Mouse (Mus musculus): ENCODE data around the gene Shb.
"Not testable (repeated sequence)": the region's sequence is repeated elsewhere in the genome, so short reads cannot be mapped to it uniquely, and the experiment has no call there.

Shb gene

DNA sequence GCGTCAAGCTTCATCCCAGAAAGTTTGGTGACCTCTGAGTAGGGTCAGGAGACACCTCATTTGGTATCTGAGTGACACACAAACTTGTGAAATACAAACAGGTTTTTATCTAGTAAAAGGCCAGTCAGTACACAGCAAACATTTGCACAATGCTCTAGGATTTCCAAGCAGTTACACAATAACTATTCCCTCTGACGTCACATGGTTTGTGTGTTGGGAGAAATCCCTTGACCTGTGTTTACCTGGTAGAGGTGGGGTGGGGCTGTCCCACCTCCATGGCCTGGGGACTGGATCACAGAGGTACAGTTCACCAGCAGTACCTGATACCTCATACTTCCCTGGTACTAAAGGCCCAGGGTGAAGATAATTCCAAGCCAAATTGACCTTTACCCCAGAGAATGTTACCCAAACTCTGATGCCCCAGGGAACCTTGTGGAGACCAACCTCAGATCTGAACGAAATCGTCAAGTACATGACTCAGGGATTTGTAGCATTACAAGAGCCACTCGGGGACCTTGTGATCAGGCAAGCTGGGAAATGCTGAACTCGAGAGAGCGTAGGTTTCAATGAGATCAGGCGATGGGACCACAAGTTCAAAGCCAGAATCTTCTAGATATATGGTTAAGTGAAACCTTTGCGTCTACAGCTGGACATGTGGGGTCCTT is 118.5 kb downstream of the Shb start:
- peak; percentile 46 to 47 for DNase-seq

DNA sequence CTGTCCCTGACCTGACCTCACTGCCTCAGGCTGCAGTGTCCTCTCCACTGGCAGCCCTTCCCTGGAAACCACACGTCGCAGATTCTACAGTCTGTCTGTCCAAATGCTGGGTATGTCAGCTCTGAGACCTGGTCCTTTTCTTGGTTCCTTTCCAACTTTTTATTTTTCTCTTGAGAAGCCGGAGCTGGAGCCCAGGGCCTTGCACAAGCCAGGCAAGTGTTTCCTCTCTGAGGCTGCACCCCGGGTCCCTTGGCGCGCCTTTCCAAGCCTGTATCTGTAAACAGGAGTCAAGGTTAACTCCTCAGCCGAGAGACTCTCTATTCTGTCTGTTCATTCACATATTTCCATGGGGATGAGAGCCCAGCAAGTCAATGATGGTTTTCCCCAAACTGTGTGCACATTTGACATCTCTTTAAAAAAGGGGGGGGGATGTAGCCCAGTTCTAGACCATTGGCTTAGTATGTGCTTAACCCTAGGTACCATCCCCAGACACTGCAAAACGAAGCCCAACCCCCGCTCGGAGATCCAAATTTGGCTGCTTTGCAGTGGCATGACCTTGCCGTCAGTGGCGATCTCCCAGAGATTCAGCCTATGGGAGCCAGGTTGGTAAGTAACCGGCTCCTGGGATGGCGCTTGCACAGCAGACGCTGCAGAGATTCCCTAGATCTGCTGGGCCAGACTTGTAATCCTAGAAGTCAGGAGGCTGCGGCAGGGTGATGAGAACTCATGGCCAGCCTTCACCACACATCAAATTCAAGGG is 119.7 kb downstream of the Shb start:
- DNase-seq: no peak

DNA sequence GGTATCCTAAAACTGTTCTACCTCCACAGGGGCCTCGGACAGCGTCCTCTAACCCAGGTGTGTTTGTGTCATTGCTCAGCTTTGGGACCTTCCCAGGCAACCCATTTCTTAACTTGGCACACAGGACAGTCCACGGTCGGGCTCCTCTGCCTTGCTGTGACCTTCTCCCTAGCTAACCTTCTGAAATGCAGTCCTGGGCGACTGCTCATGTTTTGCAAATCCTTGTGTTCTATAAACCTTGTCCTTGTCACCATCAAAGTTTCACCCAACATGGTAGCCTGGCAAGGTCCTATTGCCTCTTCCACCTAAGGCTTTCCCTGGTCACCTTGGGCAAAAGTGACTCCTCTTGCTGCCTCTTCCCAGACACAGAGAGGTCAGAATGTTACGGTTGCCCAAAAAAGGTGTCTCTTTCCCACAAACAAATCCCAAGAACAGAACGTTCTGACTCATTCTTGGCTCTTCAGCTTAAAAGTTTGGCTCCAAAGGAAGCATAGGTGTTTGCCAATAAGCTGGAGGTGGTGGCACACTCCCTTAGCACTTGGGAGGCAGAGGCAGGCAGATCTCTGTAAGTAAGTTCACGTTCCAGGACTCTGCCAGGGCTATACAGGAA is 121.0 kb downstream of the Shb start:
- DNase-seq: no peak

DNA sequence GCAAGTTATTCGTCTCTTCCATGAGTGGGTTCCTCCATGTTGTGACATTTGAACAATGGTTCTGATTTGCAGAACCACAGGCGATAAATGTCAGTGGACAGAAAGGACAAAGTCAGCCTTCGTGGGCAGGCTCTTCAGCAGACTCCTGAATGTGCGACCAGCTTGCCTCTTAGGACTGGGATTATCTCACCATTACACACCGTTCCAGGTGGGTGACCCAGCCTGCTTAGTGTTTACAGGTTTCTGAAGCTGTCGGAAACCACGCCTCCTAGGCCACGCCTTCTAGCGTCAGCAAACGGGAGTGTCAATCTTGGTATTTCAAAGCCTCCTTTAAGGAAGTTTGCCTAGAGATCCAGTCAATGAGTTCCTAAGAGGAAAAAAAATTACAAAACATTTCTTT is 123.0 kb downstream of the Shb start:
- peak; percentile 90 to 91 for DNase-seq

DNA sequence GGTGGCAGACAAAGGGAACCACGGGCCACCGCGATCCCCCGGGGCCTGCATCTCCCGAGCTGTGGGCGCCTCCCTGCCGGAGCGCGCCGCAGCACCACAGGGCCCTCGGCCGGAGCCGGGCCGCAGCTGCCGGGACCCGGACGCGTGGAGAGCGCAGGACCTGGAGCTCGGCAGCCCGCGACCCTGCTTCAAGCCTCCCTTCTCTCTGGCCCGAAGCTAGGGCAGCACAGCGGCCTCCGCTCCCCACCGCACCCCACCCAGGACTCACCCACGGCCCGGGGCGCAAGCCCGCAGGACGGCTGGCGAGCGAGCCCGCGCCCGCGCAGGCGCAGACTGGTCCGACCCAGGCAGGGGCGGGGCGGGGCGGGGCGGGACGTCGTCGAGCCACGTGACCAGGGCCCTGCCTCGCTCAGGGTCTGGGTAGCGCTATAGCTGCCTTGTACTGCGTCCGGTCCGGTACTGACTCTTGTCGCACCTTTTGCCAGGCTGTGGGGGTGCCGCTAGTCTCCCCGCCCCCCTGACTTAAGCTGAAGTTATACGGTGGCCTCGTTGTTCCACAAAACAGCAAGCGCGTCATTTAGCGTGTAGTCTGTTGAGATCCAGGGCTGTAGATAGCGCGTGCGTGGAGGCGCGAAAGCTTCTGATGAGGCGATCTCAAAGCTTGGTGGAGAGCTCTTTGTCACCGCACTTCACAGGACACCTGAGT is 123.7 kb downstream of the Shb start, which contains the start of gene Slc25a51:
Gene Slc25a51, minus strand, starts transcription at position 340 of the 706 bp plus-strand sequence.
- DNase-seq: peak; percentile 90 to 95

DNA sequence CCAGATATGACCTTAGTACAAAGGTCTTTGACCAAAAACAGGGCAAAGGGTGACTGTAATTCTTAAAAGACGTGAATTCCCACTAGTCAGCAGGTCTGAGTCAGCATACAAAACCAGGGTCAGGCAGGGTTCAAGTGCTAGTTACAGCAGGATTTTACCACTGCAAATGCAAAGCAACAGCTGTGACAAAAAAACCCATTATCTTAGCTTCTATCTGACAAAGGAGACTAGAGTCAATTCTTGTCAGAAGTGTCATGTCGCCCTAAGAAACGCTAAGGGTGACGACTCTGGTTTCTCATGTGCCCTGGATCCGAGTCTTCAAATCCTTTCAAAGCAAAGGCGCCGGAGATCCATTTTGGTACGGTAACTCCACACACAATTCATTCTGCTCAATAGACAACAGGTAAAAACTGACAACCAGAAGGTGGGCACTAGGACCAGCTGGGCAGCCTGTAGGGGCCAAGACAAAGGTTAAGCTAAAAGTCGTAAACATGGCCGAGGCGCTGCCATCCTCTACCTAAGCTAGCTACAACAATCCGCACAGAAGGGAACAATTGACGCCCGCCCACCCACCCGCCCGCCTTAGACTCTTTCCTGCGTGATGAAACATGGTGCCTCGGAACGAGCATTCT is 124.5 kb downstream of the Shb start:
- no peak for DNase-seq

DNA sequence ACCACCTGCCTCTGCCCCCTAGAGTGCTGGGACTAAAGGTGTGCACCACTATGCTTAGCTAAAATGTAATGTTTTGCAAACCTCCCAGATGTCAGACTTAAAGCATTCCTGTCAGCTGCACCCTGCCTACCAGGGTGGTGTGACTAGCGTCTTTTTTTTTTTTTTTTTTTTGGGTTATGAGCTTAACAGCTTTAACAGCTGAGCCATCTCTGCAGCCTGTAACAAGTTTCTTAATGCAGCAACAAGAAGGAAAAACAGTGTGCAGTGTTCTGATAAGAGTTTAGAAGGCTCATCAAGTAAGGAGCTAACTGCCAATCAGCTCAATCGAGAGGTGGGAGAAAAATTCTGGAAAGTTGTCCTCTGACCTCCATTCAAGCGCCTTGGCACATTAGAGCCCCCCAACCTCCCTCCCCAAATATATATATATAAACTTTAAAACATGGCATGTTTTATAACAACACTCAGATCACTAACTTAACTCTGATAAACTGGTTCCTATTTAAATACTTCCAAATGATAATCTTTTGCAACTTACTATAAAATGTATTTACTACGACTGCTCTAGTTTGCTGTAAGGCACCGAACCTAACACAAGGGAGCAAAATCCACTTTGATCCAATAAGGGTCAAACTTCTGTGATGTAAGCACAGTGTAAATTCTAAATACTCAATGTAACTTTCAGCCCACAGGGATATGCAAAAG is 125.1 kb downstream of the Shb start:
- peak in 1 of 2 experiments; percentile 10 for DNase-seq

DNA sequence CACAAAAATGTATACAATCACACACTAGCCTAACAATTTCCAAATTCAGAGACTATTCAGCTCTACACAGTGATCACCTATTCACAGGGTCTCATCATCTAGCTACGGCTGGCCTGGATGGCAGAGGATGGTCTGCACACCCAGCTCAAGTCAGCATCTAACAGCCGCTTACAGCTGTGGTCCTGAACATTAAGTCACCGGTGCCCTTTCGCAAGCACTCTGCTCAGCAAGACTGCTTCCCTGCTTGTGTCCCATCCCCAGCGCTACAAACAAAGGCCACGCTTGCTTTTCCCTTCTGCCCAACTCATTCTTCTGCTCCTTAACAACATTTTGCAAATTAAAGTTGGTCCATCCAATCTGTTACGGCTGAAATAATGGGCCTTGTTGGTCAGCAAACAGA is 125.9 kb downstream of the Shb start:
- peak in 1 of 2 experiments; percentile 28 for DNase-seq

DNA sequence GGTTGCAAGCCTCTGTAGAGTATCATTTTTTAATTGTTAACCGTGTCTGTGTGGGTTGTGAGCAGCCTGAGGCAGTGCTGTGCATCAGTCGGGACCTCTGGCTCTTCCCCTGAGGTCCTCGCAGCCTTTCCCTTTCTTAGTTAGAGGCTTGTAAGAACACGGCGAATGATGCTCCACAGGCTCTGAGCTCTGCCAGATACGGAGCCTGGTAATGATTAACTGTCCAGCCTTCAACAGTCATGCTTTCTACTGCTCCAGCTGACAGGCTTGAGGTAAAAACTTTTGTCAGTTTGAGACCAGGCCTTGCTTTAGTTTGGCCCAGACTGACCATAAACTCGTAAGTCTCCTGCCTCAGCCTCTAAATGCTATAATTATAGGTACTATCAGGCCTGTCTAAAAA is 127.0 kb downstream of the Shb start:
- peak in 1 of 2 experiments; percentile 13 for DNase-seq

DNA sequence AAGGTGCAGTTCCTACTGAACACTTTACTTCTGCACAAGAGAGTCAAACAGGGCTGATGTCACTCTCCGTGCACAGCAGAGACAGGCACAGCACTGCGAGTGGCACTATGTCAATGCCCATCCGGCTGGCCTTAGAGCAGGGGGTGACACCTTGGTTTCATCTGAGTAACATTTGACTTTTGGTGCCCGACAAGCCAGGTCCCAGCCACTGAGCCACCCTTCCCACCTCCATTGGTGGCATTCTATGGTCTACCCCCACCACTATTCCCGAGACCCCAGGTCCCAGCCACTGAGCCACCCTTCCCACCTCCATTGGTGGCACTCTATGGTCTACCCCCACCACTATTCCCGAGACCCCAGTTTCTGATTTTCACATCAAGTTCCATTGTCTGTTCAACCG is 128.2 kb downstream of the Shb start:
- DNase-seq: peak in 1 of 2 experiments; percentile 16

DNA sequence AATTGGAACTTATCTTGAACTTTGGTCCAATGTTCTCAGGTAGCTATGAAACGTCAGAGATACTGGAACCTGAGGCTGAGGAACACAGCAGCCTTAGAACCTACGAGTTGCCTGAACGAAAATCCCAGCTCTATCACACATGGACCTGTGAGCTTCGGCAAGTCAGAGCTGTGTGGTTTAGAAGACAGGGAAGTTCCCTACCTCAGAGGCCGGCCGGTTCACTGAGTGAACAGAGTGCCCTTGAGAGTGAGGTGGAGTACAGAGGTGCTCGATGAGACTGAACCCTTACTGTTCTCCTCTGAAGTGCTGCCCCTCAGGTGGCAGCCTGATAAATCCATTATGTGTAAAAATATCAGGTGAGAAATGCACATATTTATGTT is 128.8 kb downstream of the Shb start:
- peak in 1 of 2 experiments; percentile 20 for DNase-seq

DNA sequence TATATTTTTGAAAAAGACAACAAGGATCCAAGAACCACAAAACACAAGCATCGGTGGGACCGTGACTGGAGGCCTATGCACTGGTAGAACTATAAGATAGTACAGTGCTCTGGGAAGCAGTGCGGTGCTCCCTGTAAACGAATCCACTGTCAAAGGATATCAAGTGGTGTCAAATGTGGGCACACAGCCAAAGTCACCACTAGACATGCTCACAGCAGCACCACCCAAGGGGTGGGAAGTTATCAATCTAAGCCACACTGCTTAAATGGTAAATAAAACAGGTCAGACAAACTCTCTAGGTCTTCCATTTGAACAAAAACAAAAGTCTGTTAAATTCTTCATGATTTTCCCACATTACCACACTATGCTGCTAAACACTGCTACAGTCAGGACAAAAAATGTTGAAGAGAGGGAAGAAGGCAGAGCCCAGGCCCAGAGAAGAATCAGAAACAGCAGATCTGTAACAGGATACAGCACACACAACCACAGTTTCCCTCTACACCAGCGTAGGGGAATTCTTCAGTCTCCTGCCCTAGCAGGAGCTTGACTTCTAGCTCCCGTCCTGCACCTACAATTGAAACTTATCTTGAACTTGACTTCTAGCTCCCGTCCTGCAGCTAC is 129.3 kb downstream of the Shb start:
- DNase-seq: peak; percentile 36 to 47

DNA sequence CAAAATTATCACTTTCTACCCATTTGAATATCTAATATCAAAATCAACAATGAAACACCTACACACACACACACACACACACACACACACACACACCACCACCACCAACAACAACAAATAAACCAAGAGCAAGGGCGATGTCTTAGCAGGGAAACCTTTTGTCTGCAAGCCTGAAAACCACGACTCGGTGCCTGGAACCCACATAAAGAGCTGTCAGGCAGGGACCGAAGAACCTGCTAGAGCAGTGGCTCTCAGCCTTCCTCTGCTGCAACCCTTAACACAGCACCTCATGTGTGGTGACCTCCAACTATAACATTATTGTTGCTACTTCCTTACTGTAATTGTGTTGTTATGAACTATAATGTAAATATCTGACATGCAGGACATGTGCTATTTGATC is 130.0 kb downstream of the Shb start:
- peak in 1 of 2 experiments; percentile 12 for DNase-seq

DNA sequence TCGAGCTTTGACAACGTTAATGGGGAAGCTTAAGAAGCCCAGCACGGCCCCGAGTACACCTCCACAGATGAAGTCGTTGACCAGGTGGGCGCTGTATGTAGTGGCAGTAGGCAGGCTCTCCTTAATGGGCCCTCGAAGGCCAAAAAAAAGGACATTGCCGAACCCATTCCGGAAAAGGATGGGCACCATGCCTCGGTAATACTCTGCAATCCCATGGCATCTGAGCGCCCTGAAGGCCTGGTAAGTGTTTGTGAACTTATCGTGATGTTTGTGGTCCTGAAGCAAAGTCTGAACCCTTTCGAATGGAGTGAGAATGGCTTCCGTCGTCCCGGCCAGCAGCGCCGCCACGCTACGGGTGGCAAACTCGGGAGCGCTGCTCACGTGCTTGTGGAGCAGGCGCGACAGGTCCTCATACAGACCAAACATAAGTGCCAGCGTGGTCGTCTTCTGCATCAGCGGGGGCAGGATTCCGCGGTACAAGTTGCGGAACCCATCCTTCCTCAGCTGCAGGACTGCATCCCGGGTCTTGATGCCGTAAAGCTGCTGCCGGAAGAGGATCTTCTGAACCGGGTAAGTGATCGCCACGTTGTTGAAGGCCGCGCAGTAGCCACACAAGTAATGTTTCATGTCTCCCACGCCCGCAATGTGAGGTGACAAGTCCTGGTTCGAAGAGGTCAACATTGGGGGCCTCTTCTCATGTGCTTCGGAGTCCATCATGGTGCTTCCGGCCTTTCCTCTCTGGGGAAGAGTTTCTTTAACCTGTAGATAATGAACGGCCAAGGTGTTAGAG is 132.7 kb downstream of the Shb start:
- no peak for DNase-seq

DNA sequence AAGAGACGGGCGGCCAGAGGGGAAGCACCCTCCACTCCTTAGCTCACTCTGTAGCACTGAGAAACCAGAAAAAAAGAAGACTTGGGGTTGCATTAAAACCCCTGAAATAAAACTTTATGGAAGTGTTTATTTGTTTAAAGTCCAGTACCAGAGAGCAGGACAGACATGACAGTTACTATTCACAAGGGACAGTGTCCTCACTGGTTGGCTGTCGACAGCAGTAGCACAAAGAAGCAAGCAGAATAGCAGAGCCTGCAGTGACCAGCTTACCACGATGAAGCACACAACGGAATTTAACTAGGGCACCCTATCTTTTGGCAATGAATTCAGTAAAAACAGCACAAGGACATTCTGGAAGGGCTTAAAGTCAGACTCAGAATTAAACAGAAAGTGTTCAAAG is 134.0 kb downstream of the Shb start:
- DNase-seq: not testable (repeated sequence)

DNA sequence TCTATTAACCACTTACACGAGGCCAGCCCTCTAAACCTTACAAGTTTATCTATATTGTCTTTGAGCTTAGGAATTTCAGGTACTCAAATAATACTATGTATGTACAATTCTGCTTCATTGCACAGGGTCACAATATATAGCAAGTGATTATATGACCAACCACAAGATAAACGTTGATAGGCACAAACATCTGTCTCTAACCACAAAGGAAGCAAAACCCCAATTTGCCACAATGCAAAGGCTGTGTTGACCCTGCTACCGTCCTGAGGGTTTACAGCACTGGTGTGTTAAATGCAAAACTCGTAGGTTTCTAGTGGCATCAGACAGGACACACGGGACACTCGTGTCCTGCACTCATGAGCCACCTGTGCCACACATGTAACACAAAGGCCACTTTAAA is 136.1 kb downstream of the Shb start:
- DNase-seq: not testable (repeated sequence)

DNA sequence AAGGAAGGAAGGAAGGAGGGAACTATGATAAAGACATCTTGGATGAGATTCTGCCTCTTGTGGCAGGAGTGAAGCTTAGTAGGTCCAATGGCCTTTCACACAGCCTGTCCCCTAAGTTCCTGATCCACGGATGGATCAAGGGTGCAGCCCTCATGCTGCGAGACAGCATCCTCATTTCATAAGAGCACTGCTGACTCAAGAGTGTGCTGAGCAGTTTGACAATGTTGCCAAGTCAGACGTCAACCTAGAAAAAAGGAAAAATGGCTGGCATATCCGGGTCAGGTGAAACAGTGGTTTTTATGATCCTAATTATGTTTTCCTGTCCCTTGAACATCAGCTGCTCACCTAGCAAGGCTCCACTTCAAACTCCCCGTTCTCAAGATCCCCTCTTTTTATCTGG is 138.6 kb downstream of the Shb start:
- no peak for DNase-seq

DNA sequence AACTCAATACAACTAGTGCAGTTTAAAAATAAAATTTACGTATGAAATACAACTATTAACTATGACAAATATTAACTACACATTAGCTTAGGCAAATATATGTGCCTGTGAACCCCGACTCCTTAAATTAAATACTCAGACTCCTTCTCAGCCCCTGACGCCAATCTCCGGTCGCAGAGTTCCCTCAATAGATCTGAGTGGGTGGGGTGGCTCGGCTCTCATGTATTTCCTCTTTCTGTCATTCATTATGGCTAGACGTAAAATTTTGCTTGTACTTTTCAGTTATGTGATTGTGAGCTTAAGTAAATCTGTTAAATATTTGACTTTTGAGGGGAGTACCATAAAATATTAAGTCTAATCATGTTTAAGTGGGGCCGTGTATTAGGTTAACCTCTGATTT is 139.3 kb downstream of the Shb start:
- DNase-seq: no peak

DNA sequence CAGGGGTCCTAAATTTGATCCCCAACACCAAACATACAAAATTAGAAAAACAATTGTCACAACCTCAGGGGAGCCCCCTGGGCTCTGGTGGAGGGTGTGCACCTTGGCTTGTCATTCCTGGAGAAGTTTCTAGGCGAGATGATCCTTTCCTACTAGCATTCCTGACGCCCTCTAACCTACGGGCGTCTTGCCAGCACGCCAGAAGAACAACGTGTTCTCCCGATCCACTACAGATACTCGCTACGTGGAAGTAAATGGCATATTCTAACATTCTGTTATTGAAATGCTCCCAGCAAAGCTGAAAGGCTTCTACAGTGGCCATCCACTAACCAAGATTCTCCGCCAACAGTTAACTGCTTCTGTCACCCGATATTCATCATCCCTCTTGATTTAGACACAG is 139.7 kb downstream of the Shb start:
- no peak for DNase-seq

DNA sequence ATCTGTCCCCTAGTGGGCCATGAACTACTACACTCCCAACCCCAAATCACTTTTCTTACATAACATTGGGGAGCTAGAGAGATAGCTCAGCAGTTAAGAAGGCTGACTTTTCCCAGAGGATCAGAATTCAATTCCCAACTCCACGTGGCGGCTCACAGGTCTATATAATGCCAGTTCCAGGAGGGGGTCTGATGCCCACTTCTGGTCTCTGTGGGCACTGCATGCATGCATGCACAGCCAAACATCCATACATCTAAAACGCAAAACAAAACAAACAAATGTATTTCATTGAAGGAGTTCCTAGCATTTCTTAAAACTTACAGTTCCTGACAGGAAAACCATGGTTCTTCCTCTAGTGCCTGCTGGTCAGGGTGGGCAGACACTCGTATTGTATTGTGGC is 140.2 kb downstream of the Shb start:
- no peak for DNase-seq

DNA sequence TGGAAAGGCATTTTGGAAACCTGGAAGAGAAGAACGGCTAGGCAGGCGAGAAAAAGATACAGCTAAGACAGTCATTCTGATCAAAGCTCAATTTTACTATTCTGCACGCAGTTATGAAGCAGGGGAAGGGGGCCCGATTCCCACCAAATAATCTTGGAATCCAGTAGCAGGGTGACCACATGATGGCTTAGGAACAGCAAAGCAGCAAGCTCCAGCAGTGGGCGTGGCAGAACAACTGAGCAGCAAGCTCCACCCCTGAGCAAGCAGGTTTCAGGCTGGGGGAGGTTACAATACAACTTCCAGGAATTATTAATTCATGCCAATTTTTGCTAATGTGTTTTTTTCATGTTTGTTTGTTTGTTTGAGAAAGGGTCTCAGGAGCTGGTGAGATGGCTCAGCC is 145.0 kb downstream of the Shb start:
- DNase-seq: not testable (repeated sequence)
